Mouse (Mus musculus): ENCODE results near the gene Phf20.
A peak's percentile ranks its signal among the peaks of the same experiment; 100 is the strongest.

DNA sequence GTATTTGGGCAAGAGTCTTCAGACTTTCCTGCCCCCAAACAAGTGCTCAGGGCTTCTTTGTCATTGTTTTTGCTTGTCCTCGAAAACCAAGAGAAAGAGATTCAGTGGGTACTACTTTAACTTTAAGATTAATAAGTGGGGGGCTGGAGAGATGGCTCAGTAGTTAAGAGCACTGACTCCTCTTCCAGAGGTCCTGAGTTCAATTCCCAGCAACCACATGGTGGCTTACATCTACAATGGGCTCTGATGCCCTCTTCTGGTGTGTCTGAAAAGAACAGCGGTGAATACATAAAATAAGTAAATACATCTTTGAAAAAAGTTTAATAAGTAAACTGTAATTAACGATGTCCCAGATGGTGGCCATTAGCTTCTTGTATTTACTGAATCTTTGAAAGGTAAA lies 116.9 kb downstream of the Phf20 start:
- TF ChIP-seq CTCF (IDR thresholded peaks at IDR 0.05): peak; percentile 35
- no peak for TF ChIP-seq EP300 (IDR thresholded peaks at IDR 0.05)

All from lung, postnatal 0 days (tissue).